Mouse (Mus musculus): Measurements from ENCODE around the gene Tecr. TPM values are rescaled to one million over a fixed set of nuclear protein-coding genes. Genes with fewer than 3 reads are reported as not detected.

Gene Tecr
- polyA plus RNA-seq, 1 experiment, result 215 TPM

DNA sequence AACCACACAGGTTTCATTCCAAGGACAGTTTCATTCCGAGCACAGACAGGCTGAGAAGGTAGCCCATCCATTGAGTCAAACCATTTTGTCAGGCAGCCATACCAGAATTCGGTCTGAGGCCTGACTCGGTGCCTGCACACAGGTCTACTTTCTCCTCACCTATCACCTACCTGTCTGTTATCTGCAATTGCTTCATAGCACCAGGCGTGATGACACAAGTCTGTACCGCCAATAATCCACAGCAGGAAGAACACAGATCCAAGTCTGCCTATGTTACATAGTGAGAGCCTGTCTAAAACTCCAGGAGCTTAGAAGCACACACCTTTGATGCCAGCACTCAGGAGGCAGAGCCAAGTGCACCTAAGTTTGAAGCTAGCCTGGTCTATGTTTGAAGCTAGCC lies 18.9 kb downstream of the Tecr start:
- TF ChIP-seq CTCF (IDR thresholded peaks at IDR 0.05; ENCODE audit: low read depth, low read length), result no peak
- no peak for TF ChIP-seq POLR2A (IDR thresholded peaks at IDR 0.05; ENCODE audit: borderline replicate concordance, low read depth, low read length)
- Histone ChIP-seq H3K4me3 (ENCODE audit: insufficient read depth, low read length) (no peak overlapping the region), H3K27ac (ENCODE audit: insufficient read depth, low read depth, low read length) (no peak overlapping the region), H3K4me1 (ENCODE audit: control insufficient read depth, insufficient read depth, low read length) (peaks cover 8% of the 10 kb centered on the region)

DNA sequence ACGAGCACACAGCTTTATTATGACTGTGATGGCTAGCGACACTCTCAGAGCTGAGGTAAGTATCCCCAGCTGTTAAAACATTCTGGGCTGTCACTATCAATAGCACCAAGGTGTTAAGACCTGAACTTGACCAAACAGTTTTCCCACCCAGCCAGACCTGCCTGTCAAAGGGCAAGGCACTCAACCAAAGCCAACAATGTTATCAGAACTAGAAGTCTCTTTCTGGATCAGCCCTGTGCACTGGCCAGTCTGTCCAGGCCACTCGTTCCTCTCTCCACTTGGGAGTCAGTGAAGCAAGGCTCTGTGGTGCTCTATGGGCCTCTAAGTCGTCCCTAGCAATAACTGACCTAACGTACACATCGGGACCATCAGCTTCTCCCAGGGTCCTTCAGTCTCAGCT lies 20.1 kb downstream of the Tecr start:
- Histone ChIP-seq H3K4me3 (ENCODE audit: insufficient read depth, low read length) (no peak overlapping the region), H3K27ac (ENCODE audit: insufficient read depth, low read depth, low read length) (no peak overlapping the region), H3K4me1 (ENCODE audit: control insufficient read depth, insufficient read depth, low read length) (peaks cover 6% of the 10 kb centered on the region)
- no peak for TF ChIP-seq CTCF (IDR thresholded peaks at IDR 0.05; ENCODE audit: low read depth, low read length)
- no peak for TF ChIP-seq POLR2A (IDR thresholded peaks at IDR 0.05; ENCODE audit: borderline replicate concordance, low read depth, low read length)

DNA sequence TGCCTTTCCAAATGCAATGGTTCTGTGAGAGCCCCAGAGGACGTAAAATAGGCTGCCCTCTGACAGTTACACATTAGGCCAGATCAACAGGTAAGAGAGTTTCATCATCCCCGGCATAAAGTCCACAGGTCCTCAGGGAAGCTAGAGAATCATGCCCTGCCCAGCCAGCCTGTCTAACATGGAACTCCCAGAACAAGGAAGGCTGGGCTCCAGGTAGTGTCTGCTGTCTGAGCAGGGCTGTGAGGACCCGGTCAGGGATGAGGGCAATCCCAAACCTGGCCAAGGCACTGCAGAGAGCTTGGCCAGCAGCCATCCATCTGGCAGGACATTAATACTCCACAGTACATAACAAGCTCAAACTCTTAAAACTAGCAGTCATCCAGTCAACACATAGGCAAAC lies 22.4 kb downstream of the Tecr start:
- Histone ChIP-seq H3K4me1 (ENCODE audit: control insufficient read depth, insufficient read depth, low read length) (peaks cover 9% of the 10 kb centered on the region), H3K27ac (ENCODE audit: insufficient read depth, low read depth, low read length) (no peak overlapping the region), H3K4me3 (ENCODE audit: insufficient read depth, low read length) (no peak overlapping the region)
- TF ChIP-seq CTCF (IDR thresholded peaks at IDR 0.05; ENCODE audit: low read depth, low read length) (no peak), POLR2A (IDR thresholded peaks at IDR 0.05; ENCODE audit: borderline replicate concordance, low read depth, low read length) (no peak)

DNA sequence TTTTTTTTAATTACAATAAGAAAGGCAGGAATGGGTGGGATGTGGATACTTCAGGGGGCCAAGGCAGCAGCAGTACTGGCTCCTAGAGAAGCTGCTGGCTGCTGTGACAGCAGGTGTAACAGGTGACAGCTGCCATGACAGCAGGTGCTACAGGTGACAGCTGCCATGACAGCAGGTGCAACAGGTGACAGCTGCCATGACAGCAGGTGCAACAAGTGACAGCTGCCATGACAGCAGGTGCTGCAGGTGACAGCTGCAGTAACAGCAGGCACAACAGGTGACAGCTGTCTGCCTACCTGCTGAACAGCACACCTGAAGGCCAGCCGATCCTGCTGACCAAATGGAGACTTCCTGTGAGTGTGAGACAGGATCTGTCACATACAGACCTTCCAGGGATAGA lies 23.0 kb downstream of the Tecr start:
- no peak overlapping the region for H3K27ac ChIP-seq (ENCODE audit: insufficient read depth, low read depth, low read length)
- no peak overlapping the region for H3K4me3 ChIP-seq (ENCODE audit: insufficient read depth, low read length)
- TF ChIP-seq POLR2A (IDR thresholded peaks at IDR 0.05; ENCODE audit: borderline replicate concordance, low read depth, low read length), result no peak
- peaks cover 9% of the 10 kb centered on the region for H3K4me1 ChIP-seq (ENCODE audit: control insufficient read depth, insufficient read depth, low read length)

DNA sequence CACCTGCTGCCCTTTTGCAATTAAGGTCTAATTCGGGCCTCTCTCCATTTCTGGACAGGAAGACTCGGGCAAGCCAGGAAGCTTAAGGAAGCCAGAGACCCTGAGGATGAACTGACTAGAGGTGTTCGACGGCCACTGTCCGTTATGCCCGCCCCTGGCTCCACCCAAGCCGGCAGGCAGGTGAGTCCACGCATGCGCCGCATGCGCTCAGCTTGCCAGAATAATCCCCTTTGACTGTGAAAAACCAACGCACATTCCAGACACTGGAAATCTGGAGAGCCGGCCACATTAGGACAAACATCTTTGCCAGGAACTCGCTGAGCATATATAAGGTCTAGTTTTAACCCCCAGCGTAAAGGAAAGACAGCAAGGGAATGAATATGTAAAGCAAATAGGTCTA lies 24.5 kb downstream of the Tecr start:
- Histone ChIP-seq H3K27ac (ENCODE audit: insufficient read depth, low read depth, low read length) (no peak overlapping the region), H3K4me1 (ENCODE audit: control insufficient read depth, insufficient read depth, low read length) (peaks cover 9% of the 10 kb centered on the region), H3K4me3 (ENCODE audit: insufficient read depth, low read length) (no peak overlapping the region)
- TF ChIP-seq POLR2A (IDR thresholded peaks at IDR 0.05; ENCODE audit: borderline replicate concordance, low read depth, low read length) (no peak), CTCF (IDR thresholded peaks at IDR 0.05; ENCODE audit: low read depth, low read length) (no peak)

DNA sequence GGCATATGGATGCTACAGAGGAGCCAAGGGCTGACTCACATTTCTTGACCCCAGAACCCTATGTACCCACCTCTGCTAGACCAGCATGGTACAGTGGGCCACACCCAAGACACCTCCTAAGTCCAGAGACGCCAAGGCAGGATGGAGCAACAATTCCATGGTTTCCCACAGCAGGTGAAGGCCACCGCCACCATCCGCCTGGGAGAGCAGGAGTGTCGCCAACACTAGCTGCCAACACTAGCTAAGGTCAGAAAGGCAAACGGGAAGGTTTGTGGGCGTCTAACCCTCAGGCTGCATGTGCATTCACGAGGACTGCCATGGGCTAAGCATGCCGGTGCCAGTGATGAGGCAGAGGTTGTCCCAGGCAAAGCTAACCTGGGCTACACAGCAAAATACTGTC lies 25.5 kb downstream of the Tecr start:
- Histone ChIP-seq H3K4me3 (ENCODE audit: insufficient read depth, low read length) (no peak overlapping the region), H3K27ac (ENCODE audit: insufficient read depth, low read depth, low read length) (no peak overlapping the region), H3K4me1 (ENCODE audit: control insufficient read depth, insufficient read depth, low read length) (peaks cover 9% of the 10 kb centered on the region)
- TF ChIP-seq POLR2A (IDR thresholded peaks at IDR 0.05; ENCODE audit: borderline replicate concordance, low read depth, low read length) (no peak), CTCF (IDR thresholded peaks at IDR 0.05; ENCODE audit: low read depth, low read length) (no peak)

DNA sequence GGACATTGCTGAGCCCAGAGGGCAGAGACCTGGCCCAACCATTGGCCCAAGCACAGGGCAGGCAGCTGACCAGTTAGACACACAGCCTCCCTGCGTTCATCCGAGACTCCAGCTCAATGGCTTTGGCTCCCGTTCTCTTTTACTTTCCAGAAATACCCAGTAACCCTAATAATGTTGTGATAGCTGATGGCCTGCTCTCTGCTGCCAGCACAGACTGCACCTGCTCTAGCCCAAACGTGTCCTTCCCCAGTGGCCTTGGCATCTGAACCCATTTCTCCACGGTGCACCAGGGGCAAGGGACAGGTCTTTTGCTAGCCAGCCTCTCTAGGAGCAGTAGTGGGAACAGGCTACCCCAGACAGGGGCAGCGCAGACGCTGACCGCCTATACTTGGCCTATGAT lies 26.9 kb downstream of the Tecr start:
- Histone ChIP-seq H3K4me3 (ENCODE audit: insufficient read depth, low read length) (no peak overlapping the region), H3K27ac (ENCODE audit: insufficient read depth, low read depth, low read length) (no peak overlapping the region), H3K4me1 (ENCODE audit: control insufficient read depth, insufficient read depth, low read length) (peaks cover 9% of the 10 kb centered on the region)
- TF ChIP-seq POLR2A (IDR thresholded peaks at IDR 0.05; ENCODE audit: borderline replicate concordance, low read depth, low read length), result no peak

DNA sequence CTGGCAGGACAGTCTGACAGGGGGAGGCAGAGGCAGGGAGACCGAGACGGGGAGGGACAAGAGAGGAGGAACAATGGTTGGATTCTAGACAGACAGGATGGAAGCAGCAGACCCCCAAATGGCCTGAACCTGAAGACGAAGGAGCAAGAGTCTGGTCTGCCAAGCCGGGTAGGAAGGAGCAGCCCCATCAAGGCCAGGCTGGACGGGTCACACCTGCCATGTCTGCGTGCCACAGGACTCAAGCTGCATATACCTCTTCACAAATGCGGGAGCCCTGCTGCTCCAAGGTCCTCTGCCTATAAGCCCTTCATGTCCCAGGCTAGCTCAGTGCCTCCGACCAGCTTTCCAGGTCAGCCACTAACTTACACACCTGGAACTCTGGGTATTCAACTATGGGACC lies 28.1 kb downstream of the Tecr start:
- TF ChIP-seq POLR2A (IDR thresholded peaks at IDR 0.05; ENCODE audit: borderline replicate concordance, low read depth, low read length) (no peak), CTCF (IDR thresholded peaks at IDR 0.05; ENCODE audit: low read depth, low read length) (no peak)
- Histone ChIP-seq H3K4me1 (ENCODE audit: control insufficient read depth, insufficient read depth, low read length) (peaks cover 9% of the 10 kb centered on the region), H3K4me3 (ENCODE audit: insufficient read depth, low read length) (no peak overlapping the region), H3K27ac (ENCODE audit: insufficient read depth, low read depth, low read length) (no peak overlapping the region)

DNA sequence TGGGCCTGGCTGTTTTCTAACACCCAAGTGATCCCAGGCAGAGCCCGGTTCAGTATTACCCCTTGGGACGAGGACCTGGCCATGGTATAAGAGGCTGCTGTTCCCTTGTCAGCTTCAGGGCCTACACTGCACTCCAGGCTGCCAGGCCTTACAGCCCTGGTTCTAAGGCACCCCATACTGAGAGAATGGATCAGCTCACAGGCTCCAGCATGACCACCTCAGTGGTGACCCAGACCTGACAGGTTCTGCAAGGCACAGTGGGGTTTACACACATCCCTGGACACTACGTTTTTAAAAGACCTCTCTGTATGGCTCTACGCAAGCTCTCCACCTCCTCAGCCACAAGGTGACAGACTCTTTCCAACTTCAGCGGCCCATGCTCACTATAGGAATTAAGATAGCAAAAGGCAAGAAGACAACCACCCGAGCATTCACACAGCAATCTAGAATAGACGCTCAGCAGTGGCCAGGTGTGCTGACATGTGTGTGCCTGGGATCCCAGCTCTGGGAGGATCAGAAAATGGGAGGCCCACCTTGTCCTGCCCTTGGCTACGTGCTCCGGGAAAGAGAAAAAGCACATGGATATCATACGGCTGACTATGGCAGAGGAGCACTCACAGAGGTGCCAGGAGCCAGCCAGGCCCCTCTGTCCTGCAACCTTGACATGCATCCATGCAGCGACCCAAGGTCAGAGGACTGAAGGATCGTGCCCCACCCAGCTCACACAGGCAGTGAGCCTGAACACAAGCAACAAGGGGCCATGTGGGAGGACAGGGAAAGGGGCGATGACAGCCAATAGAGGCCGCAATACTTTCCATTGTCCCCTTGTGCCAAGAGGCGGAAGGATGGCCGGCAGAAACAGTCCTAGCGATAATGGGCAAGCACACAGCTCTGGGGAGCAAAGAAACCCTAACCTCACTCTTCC lies 29.4 kb downstream of the Tecr start:
- peaks cover 18% of the 10 kb centered on the region for H3K4me1 ChIP-seq (ENCODE audit: control insufficient read depth, insufficient read depth, low read length)
- TF ChIP-seq CTCF (IDR thresholded peaks at IDR 0.05; ENCODE audit: low read depth, low read length), result no peak
- TF ChIP-seq POLR2A (IDR thresholded peaks at IDR 0.05; ENCODE audit: borderline replicate concordance, low read depth, low read length), result no peak
- no peak overlapping the region for H3K27ac ChIP-seq (ENCODE audit: insufficient read depth, low read depth, low read length)
- H3K4me3 ChIP-seq (ENCODE audit: insufficient read depth, low read length), result no peak overlapping the region

DNA sequence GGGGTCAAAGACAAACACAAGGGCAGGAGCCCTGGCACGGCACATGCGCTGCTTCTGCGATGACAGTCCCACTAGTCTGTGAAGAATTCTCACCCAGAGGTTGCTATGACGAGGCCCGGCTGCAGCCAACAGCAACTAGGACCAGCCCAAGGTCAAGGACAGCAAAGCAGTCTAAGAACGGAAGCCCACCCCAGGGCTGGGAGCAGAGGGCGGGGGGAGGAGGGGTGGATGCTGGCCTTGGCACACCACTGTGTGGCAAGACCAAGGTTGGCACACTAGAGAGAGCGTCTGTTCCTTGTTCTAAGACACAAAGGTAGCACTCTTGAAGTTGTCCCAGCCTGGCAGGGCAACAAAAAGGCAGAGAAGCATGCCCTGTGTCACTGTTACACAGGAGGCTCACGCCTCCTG lies 30.4 kb downstream of the Tecr start:
- no peak overlapping the region for H3K27ac ChIP-seq (ENCODE audit: insufficient read depth, low read depth, low read length)
- TF ChIP-seq POLR2A (IDR thresholded peaks at IDR 0.05; ENCODE audit: borderline replicate concordance, low read depth, low read length), result no peak
- no peak for TF ChIP-seq CTCF (IDR thresholded peaks at IDR 0.05; ENCODE audit: low read depth, low read length)
- H3K4me3 ChIP-seq (ENCODE audit: insufficient read depth, low read length), result no peak overlapping the region
- H3K4me1 ChIP-seq (ENCODE audit: control insufficient read depth, insufficient read depth, low read length), result peaks cover 25% of the 10 kb centered on the region
